Mouse (Mus musculus) intestine, postnatal 0 days (tissue): Measurements from ENCODE around the gene Wapl. TPM values are rescaled to one million over a fixed set of nuclear protein-coding genes. Genes with fewer than 3 reads are reported as not detected.

Experiments
- ATAC-seq: fragments of 200-750 bp; cut with Nextera tagmentation; 2 replicates; pipeline ENCODE4 v1.8.0; 2017; ENCODE audit warnings: mild to moderate bottlenecking, moderate TSS enrichment, moderate library complexity
- H3K27ac ChIP-seq: fragments of 300-500 bp; sonication (generic); 2 replicates; pipeline ENCODE4 v1.5.1; 2014; ENCODE audit warnings: mild to moderate bottlenecking, low read depth, low read length, moderate library complexity
- H3K27me3 ChIP-seq: fragments of 300-500 bp; sonication (generic); replicated peaks from 2 replicates; pipeline ENCODE4 v1.6.1; 2014; ENCODE audit warnings: low read length, mixed read lengths; ENCODE audit not compliant: control insufficient read depth, insufficient read depth
- H3K36me3 ChIP-seq: fragments of 300-500 bp; sonication (generic); 2 replicates; pipeline ENCODE4 v1.6.1; 2014; ENCODE audit warnings: mild to moderate bottlenecking, moderate library complexity; ENCODE audit not compliant: control insufficient read depth, insufficient read depth
- H3K4me1 ChIP-seq: fragments of 300-500 bp; sonication (generic); replicated peaks from 2 replicates; pipeline ENCODE4 v1.6.1; 2014; ENCODE audit warnings: antibody characterized with exemption, low read length, mixed read lengths; ENCODE audit not compliant: control insufficient read depth, insufficient read depth
- H3K4me2 ChIP-seq: fragments of 300-500 bp; sonication (generic); replicated peaks from 2 replicates; pipeline ENCODE4 v1.6.1; 2014; ENCODE audit warnings: low read depth, mild to moderate bottlenecking, moderate library complexity
- H3K4me3 ChIP-seq: fragments of 300-500 bp; sonication (generic); 2 replicates; pipeline ENCODE4 v1.5.1; 2014; ENCODE audit warnings: low read depth, low read length
- H3K9ac ChIP-seq: fragments of 300-500 bp; sonication (generic); 2 replicates; pipeline ENCODE4 v1.6.1; 2014; ENCODE audit warnings: mild to moderate bottlenecking, low read depth, low read length
- H3K9me3 ChIP-seq: fragments of 300-500 bp; sonication (generic); 2 replicates; pipeline ENCODE4 v1.6.1; 2016; ENCODE audit warnings: mixed run types; ENCODE audit not compliant: control insufficient read depth
- CTCF ChIP-seq: sonication (generic); IDR thresholded peaks from 2 replicates; pipeline ENCODE4 v1.5.1; 2016; ENCODE audit warnings: low read depth, mild to moderate bottlenecking, control low read depth, antibody characterized with exemption, moderate library complexity
- WGBS: fragments of 180-500 bp; shearing (Covaris S2); extraction: QIAGEN DNeasy Blood & Tissue Kit; methylation state at CpG from one replicate; pipeline ENCODE4 v1.1.7; 2014; 5-methylcytosine and 5-hydroxymethylcytosine counted together
- polyA plus RNA-seq: library from polyadenylated mRNA; unstranded; fragments of >200 nt; fragmentation: Nextera tagmentation; extraction: Ambion mirVana; gene quantifications from 2 replicates; pipeline ENCODE4 v1.2.1, GENCODE M21; 2015

Wapl gene
- polyA plus RNA-seq, 1 experiment from 2014 or later = 18.2 TPM

- Histone ChIP-seq H3K4me3 (no peak overlapping the region), H3K4me1 (peaks cover 11% of the 10 kb centered on the region; the same call in 1 of the 2 replicates), H3K9me3 (no peaks in the 10 kb centered on the region), H3K27me3 (no peaks in the 10 kb centered on the region), H3K9ac (no peak overlapping the region), H3K27ac (no peak overlapping the region), H3K4me2 (no peak overlapping the region), H3K36me3 (no peaks in the 10 kb centered on the region)
- ATAC-seq = no peak
- TF ChIP-seq CTCF = no peak
- WGBS = 92% methylated on average over 9 of the region's 9 CpGs
These were observed 87.6 kb downstream of the Wapl start for GRCm38 (mm10) chr14:34761082-34761959.

DNA sequence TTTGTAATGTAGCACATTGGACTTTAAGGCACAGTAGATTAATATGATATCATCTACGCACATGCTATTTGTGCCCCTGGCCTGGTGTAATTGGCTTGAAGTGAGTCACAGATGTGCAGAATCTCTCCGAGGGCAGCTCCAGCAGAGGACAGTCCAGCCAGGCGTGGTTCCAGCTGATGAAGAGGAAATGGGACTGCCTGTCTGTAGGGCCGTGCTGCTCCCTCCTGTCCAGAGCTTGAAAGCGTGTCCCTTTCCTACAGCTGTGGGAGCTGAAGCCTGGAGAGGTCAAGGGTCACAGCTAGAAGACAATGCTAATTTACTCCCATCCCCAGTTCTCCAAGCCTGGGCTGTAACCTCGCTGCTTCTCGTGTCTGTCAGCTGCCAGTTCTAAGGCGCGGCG, 89.0 kb downstream of the Wapl start:
- 40% methylated on average over 10 of the region's 10 CpGs for WGBS
- Histone ChIP-seq H3K9me3 (no peaks in the 10 kb centered on the region), H3K4me2 (no peak overlapping the region), H3K9ac (no peak overlapping the region), H3K4me3 (no peak overlapping the region), H3K27me3 (no peaks in the 10 kb centered on the region), H3K4me1 (peaks cover 11% of the 10 kb centered on the region; the same call in 1 of the 2 replicates), H3K27ac (no peak overlapping the region), H3K36me3 (no peaks in the 10 kb centered on the region)
- peak; percentile 85 for ATAC-seq
- TF ChIP-seq CTCF = peak; percentile 32; the same call in 1 of the 2 replicates

- Histone ChIP-seq H3K4me1 (peaks cover 11% of the 10 kb centered on the region; the same call in 1 of the 2 replicates), H3K27me3 (no peaks in the 10 kb centered on the region), H3K36me3 (no peaks in the 10 kb centered on the region), H3K9ac (no peak overlapping the region), H3K4me3 (no peak overlapping the region), H3K27ac (no peak overlapping the region), H3K9me3 (no peaks in the 10 kb centered on the region), H3K4me2 (no peak overlapping the region)
- 0 out of 2 replicates have a peak, but pooled peaks have one; percentile 20 for ATAC-seq
- WGBS = 30% methylated on average over 10 of the region's 10 CpGs
- TF ChIP-seq CTCF = no peak
These were observed 90.2 kb downstream of the Wapl start for GRCm38 (mm10) chr14:34763771-34764539.

DNA sequence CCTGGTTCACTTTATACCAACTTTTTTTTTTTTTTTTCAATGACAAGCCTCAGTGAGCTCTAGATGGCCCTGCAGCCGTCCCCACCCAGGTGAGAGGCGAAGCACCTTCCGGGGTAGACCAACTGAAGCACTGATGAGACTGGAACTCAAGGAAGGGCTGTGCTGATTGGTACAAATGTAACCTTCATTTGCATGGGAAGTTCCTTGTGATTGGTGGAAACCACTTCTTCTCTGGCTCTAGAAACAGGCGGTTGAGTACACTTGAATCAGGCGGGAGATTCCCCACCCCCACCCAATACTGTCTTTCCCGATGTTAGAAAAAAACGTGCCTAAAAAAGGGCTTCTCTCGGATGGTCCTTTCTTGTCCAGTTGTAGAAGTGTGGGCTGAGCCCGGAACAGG, 91.2 kb downstream of the Wapl start:
- Histone ChIP-seq H3K4me1 (peaks cover 14% of the 10 kb centered on the region), H3K4me2 (no peak overlapping the region), H3K4me3 (no peak overlapping the region), H3K9me3 (no peaks in the 10 kb centered on the region), H3K9ac (no peak overlapping the region), H3K36me3 (no peaks in the 10 kb centered on the region), H3K27me3 (no peaks in the 10 kb centered on the region), H3K27ac (no peak overlapping the region)
- WGBS = 82% methylated on average over 9 of the region's 9 CpGs
- no peak for TF ChIP-seq CTCF
- no peak for ATAC-seq

GRCm38 (mm10) chr14:34765380-34765779, 91.7 kb downstream of the Wapl start:
- H3K9me3 ChIP-seq = no peaks in the 10 kb centered on the region
- no peak for TF ChIP-seq CTCF
- ATAC-seq = no peak
- no peak overlapping the region for H3K4me3 ChIP-seq
- no peak overlapping the region for H3K27ac ChIP-seq
- no peaks in the 10 kb centered on the region for H3K27me3 ChIP-seq
- 95% methylated on average over 7 of the region's 7 CpGs for WGBS
- no peak overlapping the region for H3K9ac ChIP-seq
- peaks cover 14% of the 10 kb centered on the region for H3K4me1 ChIP-seq
- no peaks in the 10 kb centered on the region for H3K36me3 ChIP-seq
- no peak overlapping the region for H3K4me2 ChIP-seq

DNA sequence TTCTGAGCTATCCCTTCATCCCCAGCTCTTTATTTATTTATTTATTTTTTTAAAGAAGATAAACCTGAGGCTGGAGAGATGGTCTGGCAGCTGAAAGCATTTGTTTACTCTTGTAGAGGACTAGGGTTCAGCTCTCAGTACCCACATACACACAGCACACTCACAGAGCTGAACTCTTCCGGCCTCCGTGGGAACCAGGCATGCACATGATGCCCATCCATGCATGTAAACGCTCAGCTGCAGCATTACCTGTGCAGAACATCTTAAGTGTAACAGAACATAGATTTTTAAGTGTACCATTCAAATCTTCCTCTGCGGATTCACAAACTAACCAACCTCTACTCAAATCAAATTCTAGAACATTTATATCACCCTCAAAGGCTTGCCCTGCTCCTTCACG, 92.5 kb downstream of the Wapl start:
- peaks cover 14% of the 10 kb centered on the region for H3K4me1 ChIP-seq
- ATAC-seq = no peak
- no peak overlapping the region for H3K27ac ChIP-seq
- no peaks in the 10 kb centered on the region for H3K36me3 ChIP-seq
- H3K9ac ChIP-seq = no peak overlapping the region
- H3K27me3 ChIP-seq = no peaks in the 10 kb centered on the region
- no peak overlapping the region for H3K4me2 ChIP-seq
- H3K9me3 ChIP-seq = no peaks in the 10 kb centered on the region
- no peak for TF ChIP-seq CTCF
- H3K4me3 ChIP-seq = no peak overlapping the region
- WGBS = 93% methylated on average over 5 of the region's 5 CpGs
